Mouse (Mus musculus): ENCODE measurements around the gene Celf2. TPM values are rescaled to one million over a fixed set of nuclear protein-coding genes. Genes with fewer than 3 reads are reported as not detected.
"Not testable (repeated sequence)": the region's sequence is repeated elsewhere in the genome, so short reads cannot be mapped to it uniquely, and the experiment has no call there.

Gene Celf2
- 215 and 231 TPM in 2 replicates for polyA plus RNA-seq (2012; rRNA removed)

GRCm38 (mm10) chr2:7509463-7509862 is at the start of gene Celf2:
Gene Celf2 (minus strand): TSS chr2:7509563.
- DNase-seq (ENCODE audit: extremely low spot score in 1 of 2, low spot score in 1 of 2), result not testable (repeated sequence)

DNA sequence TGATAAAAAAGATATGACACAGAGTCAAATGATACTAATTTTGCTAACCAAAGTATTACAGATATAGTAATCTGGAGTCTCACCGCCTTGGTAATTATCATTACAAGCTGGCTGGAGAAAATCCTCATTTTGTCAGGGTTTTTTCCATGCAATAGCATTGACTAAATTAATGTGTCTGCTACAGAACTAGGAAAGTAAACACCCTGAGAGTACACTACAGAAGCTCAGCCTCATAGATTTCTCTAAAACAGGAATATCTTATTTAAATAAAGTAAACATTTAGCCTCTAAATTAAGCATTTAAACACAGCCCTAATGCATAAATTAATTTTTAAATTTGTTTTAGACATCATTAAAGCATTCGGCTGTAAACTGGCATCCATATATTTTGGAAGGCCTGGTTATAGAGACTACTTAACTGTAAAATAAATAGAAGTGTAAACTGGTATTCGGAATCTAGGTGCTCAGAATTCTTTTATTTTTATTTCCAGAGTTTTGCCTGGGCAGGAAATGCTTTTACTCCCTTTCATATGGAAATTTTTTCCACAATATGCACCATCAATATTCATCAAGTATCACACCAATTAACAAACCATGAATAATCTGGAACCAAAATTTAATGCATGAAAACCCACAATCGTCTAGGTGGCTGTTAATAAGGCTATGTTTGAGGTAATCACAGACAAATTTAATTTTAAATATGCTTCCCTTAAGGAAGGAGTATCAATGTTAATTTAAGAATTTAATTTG is 46.0 kb upstream of the Celf2 start:
- DNase-seq (ENCODE audit: extremely low spot score in 1 of 2, low spot score in 1 of 2), result no peak

DNA sequence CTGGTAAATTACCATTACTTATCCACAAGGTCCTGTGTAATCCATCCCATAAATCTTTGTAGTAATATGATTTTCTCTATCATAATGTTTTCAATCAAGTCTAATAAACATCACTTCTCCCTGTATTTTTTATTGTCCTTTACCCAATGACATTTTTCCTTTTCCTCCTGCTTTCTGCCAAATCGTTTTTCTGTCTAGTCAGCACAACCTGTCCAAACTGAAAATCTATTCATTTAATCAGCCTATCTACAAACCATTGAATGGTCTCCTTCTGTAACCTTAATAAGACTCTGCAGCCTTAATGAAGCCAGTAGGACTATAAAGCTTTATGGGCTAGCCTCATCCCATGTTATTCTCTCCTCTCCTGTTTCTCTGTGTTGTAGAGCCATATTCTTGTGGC is 45.2 kb upstream of the Celf2 start:
- DNase-seq (ENCODE audit: extremely low spot score in 1 of 2, low spot score in 1 of 2), result no peak

GRCm38 (mm10) chr2:7552887-7553286 is 43.5 kb upstream of the Celf2 start:
- DNase-seq (ENCODE audit: extremely low spot score in 1 of 2, low spot score in 1 of 2), result no peak

DNA sequence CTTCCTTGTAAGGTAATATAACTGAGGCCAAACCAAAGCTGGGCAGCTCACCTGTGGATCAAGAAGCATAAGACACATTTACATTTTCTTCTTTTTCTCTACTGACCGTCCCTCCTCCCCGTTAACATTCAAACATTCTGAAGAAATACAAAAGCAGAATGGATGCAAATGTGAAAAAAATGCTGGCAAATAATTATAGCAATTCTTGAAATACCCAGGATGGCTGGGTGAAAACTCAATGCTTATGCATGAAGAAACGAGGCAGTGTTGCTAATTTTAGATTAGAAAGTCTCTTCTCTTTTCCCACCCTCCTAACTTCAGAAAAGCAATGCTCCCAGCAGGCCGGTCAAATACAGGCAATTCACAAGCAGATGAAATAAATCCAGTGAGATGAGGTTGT is 39.5 kb upstream of the Celf2 start:
- DNase-seq (ENCODE audit: extremely low spot score in 1 of 2, low spot score in 1 of 2), result peak in 1 of 2 experiments; percentile 38

GRCm38 (mm10) chr2:7534615-7535204 is 25.3 kb upstream of the Celf2 start:
- no peak for DNase-seq (ENCODE audit: extremely low spot score in 1 of 2, low spot score in 1 of 2)

GRCm38 (mm10) chr2:7534195-7534594 is 24.8 kb upstream of the Celf2 start:
- DNase-seq (ENCODE audit: extremely low spot score in 1 of 2, low spot score in 1 of 2), result no peak

- peak in 1 of 2 experiments; percentile 36 for DNase-seq (ENCODE audit: extremely low spot score in 1 of 2, low spot score in 1 of 2)
Observed at GRCm38 (mm10) chr2:7531185-7531960, 22.0 kb upstream of the Celf2 start.

DNA sequence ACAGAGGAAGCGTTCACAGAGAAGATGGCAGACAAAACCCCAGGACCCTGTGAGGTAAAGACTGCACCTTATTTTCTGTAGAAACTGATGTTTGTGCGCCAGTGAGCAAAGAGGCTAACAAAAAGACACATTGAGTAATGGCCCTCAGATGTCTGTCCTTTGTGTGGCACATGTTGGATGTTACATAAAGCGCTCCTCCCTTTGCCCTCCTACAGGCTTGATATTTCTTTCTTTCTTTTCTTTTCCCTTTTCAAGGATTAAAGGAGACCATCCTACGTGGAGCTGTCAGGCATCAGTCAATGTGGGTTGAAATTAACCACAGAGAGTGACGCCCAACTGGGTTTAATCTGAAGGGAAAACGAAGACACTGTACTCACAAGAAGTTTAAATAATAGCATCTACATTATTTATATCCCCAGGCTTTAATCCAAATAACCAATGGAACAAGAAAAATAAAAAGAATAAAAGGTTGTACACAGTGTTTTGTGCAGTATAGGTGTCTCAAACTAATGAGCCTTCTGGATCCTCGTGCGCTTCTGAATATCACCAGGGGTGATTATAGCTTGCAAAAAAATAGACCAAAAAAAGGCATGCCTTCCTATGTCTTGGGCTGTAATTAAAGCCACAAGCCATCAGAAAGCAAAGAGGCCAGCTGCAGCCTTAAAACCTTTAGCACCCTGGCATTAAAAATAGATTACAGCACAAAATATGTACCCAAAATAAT is 21.3 kb upstream of the Celf2 start:
- peak in 1 of 2 experiments; percentile 47 for DNase-seq (ENCODE audit: extremely low spot score in 1 of 2, low spot score in 1 of 2)

DNA sequence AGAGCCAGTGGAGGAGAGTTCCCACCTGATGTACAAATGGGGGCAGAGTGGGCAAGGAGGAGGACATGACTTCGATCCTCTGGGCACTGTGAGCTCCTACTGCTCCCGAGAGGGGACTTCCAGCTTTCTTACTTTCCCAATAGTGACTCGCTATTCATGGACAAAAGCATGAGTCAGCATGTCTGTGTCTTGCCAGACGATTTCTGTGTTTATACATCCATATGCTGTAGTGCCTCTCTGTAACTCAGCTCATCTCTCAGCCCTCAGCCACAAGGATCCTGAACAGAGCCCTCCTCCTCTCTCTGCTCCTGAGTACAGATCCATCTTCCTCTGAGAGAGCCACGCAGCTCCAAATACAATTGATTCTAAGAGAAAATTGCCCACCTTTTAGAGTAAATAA is 20.3 kb upstream of the Celf2 start:
- peak; percentile 57 to 76 for DNase-seq (ENCODE audit: extremely low spot score in 1 of 2, low spot score in 1 of 2)

- DNase-seq (ENCODE audit: extremely low spot score in 1 of 2, low spot score in 1 of 2), result no peak
Observed at GRCm38 (mm10) chr2:7526696-7527095, 17.3 kb upstream of the Celf2 start.

DNA sequence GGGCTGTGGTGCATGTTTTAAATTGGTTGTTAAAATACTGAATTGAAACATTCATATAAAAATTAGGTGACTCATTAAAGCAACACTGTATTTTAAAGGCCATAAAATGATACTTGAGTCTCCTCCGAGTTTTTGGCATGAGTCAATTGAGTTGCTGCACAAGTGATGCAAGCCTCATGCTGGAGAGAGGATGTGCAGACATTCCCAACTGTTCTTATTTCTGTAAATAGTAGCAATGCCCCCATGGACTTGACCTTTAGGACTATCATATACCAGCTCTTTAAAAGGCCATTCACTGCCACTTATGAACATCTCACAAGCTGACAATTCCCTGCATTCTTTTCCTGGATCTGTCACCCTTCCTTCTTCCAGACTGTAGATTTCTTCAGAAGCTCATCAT is 10.1 kb upstream of the Celf2 start:
- no peak for DNase-seq (ENCODE audit: extremely low spot score in 1 of 2, low spot score in 1 of 2)

GRCm38 (mm10) chr2:7493420-7493819 is 15.9 kb downstream of the Celf2 start:
- DNase-seq (ENCODE audit: extremely low spot score in 1 of 2, low spot score in 1 of 2), result no peak

DNA sequence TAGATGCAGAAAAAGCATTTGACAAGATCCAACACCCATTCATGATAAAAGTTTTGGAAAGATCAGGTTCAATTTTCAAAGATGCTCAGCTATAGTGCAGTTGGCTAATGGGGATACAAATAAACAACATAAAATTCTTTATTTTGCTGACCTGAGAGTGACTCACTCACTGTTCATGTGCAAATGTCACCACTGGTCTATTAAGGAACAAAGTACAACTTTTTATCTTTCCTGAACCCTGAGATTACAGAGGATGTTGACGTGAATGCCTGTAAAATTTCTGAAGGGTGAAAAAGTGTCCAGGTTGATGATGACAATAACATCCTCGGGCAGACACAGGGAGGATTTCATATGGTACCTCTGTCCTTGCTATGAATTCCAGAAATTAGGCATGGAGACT is 24.4 kb downstream of the Celf2 start:
- no peak for DNase-seq (ENCODE audit: extremely low spot score in 1 of 2, low spot score in 1 of 2)

DNA sequence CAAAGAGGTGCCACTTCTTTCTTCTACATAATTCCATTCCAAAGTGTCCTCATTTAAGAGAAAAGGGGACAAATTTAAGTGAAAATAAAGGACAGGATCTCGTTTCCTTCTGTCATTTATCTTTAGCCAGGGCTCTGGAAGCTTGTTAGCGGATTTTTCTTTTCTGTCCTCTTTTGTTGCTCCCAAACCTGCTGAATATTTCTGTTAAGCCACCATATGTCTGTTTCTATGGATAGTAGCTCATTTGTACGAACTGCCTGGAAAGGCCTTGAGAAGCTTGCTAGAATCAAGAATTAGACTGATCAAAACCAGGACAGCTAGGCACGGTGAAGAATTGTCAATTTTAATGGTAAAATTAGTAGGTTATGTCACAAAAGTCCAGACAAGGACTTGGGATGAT is 27.3 kb downstream of the Celf2 start:
- DNase-seq (ENCODE audit: extremely low spot score in 1 of 2, low spot score in 1 of 2), result peak in 1 of 2 experiments; percentile 38

- no peak for DNase-seq (ENCODE audit: extremely low spot score in 1 of 2, low spot score in 1 of 2)
Observed at GRCm38 (mm10) chr2:7460329-7461056, 48.9 kb downstream of the Celf2 start.

- peak; percentile 74 for DNase-seq (ENCODE audit: extremely low spot score in 1 of 2, low spot score in 1 of 2)
Observed at GRCm38 (mm10) chr2:7438721-7439282, 70.6 kb downstream of the Celf2 start.

DNA sequence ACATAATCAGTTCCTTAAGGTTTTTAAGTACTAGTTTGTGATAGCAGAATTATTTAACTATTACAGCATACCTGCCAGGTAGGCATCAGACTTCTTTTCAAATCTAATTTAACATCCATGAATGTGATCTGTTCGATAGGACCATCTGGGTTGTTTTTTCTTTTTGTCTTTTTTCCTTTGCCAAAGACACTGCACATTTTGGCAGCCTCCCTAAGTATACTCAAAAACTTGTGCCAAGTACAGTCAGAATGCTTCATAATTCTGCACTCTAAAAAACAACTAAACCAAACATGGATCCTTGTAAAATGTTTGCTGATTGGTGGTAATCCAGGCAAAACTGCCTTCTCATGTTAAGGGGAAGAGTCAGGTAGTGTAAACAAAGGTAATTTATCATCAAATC is 82.9 kb downstream of the Celf2 start:
- peak in 1 of 2 experiments; percentile 46 for DNase-seq (ENCODE audit: extremely low spot score in 1 of 2, low spot score in 1 of 2)

DNA sequence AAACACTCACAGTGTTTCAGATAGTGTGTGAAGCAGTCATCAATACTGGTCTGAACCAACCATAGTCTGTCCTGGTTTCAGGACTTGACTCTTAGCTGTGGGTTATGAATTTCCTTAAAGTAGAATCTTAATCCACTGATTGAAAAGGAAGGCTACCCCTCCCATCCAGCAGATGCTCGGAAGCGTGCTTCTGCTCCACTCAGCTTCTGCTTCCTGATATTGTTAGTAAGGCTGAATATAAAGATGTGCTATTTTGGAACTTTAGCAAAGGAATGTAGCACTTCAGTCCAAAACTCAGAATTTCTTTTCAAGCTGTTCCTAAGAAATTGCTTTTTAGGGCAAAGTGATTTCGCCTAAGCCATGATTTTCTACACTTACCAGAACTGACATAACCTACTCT is 108.8 kb downstream of the Celf2 start:
- DNase-seq (ENCODE audit: extremely low spot score in 1 of 2, low spot score in 1 of 2), result peak; percentile 71 to 77

DNA sequence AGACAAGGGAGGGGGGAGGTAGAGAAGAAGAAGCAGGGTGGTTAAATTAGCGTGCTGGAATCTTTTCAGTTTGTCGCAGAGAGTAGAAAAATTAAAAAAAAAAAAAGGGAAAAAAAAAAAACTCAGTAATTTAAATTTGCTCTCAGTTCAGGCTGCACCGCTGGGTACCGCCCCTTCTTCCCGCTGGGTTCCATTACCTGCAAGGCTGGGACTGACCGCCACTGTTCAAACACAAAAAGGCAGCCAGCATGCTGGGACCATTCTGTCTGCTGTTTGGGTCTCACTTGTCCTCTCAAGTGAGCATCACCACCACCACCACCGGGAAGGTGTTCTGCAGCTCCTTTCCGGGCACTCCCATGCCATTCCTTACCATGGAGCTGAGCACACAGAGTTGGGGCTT is 113.4 kb downstream of the Celf2 start:
- DNase-seq (ENCODE audit: extremely low spot score in 1 of 2, low spot score in 1 of 2), result peak in 1 of 2 experiments; percentile 62
